Mouse (Mus musculus): Measurements from ENCODE around the gene Ccdc85b. TPM values are rescaled to one million over a fixed set of nuclear protein-coding genes. Genes with fewer than 3 reads are reported as not detected.
A peak's percentile ranks its signal among the peaks of the same experiment; 100 is the strongest.

The Ccdc85b gene
- polyA plus RNA-seq, 1 experiment from 2014 or later, result 11.1 TPM

DNA sequence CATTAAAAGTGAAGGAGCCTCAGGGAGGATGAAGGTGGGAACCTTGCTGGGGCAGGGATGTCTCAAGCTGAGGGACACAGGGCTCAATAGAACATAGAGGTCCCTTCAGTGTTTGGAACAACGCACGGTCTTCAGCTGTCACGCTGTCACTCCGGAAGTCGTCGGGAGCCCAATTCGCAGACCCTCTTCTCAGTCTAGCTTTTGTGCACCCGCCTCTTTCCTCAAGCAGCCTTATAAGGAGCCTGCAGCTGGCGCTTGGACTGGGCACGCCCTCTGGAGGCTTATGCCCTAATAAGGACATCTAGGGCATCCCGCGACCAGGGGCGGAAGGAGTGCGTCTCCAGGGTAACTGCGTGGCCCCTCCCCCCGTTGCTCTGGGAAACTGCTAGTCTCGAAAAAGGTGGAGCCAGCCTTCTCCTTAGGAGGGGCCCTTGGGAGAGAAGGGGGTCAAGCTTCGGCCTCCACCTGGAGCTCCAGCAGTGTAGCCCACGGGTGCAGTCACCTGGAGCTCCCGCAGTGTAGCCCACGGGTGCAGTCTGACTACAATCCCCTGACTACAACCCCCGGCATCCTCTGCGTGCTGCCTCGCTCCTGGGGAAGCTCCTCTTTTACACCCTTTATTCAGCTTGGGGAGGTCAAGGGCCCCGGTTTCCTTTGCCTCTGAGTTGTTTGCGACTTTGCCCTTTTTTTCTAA lies 31.3 kb upstream of the Ccdc85b start:
- H3K4me1 ChIP-seq (replicated peaks), result peaks cover 54% of the 10 kb centered on the region
- H3K27ac ChIP-seq (replicated peaks), result peak overlapping the region; percentile 99
- no peaks in the 10 kb centered on the region for H3K27me3 ChIP-seq
- H3K4me2 ChIP-seq, result peak overlapping the region; percentile 87
- WGBS, result under 1% methylated on average over 26 of the region's 26 CpGs
- peak; percentile 79 for ATAC-seq (ENCODE audit: low read depth)
- peak overlapping the region; percentile 55 for H3K4me3 ChIP-seq
- peak overlapping the region; percentile 77 for H3K9ac ChIP-seq
- H3K36me3 ChIP-seq, result peaks cover 46% of the 10 kb centered on the region
- no peaks in the 10 kb centered on the region for H3K9me3 ChIP-seq

DNA sequence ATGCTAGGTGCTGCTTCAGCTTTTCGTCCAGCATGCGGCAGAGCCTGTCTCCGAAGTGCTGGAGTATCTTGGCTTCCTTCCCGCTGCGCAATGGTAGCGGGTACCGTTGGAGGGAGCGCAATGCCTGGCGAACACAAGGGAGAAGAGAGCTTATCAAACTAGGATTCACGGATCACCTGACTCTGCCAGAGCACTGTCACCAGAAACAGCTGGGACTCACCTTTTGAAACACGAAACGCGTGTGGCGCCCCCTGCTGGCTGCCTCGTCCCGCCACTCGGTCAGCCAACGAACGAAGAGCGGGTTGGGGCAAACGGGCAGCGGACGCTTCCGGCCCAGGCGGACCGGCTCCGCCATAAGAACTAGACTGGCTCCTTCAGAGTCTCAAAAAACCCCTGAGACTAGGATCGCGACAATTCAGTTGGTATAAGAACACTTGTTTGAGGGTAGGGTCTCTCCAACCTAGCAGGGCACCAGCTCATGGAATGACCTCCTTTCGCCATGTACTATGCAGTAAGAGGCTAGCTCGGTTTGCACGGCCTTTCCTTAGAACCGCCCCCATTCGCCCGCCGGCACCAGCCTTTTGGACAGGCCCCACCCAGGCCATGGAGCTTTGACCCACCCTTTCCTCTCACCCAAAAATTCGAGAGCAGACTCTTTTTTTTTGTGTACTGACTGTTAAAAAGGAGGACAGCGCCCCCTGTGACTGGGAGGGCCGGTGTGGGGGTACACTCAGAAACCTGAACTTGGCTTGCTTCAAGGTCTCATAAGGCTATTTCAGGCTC lies 30.3 kb upstream of the Ccdc85b start, which contains the start of gene Mus81:
Gene Mus81 (minus strand): TSS at position 635 of the 783 bp plus-strand sequence.
- peak; percentile 50 for ATAC-seq (ENCODE audit: low read depth)
- H3K36me3 ChIP-seq, result peaks cover 46% of the 10 kb centered on the region
- H3K9me3 ChIP-seq, result no peaks in the 10 kb centered on the region
- H3K9ac ChIP-seq, result peak within 1 kb of the TSS; percentile 77
- no peaks in the 10 kb centered on the region for H3K27me3 ChIP-seq
- H3K4me2 ChIP-seq, result peak within 1 kb of the TSS; percentile 87
- H3K4me3 ChIP-seq, result peak within 1 kb of the TSS; percentile 55
- under 1% methylated on average over 39 of the region's 39 CpGs for WGBS
- peaks cover 49% of the 10 kb centered on the region for H3K4me1 ChIP-seq (replicated peaks)
- peak within 1 kb of the TSS; percentile 99 for H3K27ac ChIP-seq (replicated peaks)

DNA sequence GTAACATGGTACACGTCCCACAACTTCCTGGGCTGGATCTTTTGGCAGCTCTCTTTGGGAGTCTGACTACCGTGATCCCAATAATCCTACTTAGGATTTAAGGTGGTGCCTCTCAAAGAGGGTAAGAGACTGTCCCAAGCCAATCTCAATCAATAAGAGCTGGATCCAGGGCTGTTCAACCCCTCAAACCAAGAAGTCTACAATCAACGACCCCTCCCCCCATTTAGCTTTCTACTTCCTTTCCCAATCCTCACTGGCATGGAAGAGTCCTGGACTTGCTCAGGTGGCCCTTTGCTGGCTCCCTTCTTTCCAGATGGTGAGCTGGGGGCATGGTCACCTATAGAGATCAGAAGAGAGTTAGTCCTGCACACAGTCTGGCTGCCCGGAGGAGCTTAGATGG lies 29.1 kb upstream of the Ccdc85b start:
- H3K4me3 ChIP-seq, result peak overlapping the region; percentile 55; the same call in 1 of the 2 replicates
- no peaks in the 10 kb centered on the region for H3K27me3 ChIP-seq
- H3K9me3 ChIP-seq, result no peaks in the 10 kb centered on the region
- no peak for ATAC-seq (ENCODE audit: low read depth)
- WGBS, result 94% methylated on average over 4 of the region's 4 CpGs
- peaks cover 48% of the 10 kb centered on the region for H3K36me3 ChIP-seq
- H3K9ac ChIP-seq, result peak overlapping the region; percentile 77; the same call in 1 of the 2 replicates
- peaks cover 37% of the 10 kb centered on the region for H3K4me1 ChIP-seq (replicated peaks)
- no peak overlapping the region for H3K27ac ChIP-seq (replicated peaks)
- H3K4me2 ChIP-seq, result peak overlapping the region; percentile 87

DNA sequence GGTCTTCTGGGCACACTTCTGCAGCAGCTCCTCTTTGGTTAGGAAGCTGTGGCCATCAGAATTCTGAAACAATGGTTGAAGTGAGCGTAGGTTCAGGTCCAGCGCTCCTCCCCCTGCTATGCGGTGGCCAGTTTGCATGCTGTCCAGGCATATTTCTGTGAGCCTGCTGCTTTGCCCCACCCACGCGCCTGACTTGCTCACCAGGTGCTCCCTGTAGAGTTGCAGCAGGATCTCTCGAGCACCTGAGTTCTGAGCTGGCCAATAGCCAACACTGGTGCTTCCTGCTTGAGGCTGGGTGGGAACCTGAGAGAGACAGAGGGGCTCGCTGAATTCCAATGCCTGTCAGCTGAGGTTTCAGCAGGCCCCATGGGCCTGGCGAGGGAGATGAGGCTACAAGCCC lies 28.6 kb upstream of the Ccdc85b start:
- H3K4me1 ChIP-seq (replicated peaks), result peaks cover 35% of the 10 kb centered on the region
- no peak overlapping the region for H3K27ac ChIP-seq (replicated peaks)
- peaks cover 53% of the 10 kb centered on the region for H3K36me3 ChIP-seq
- WGBS, result 91% methylated on average over 8 of the region's 8 CpGs
- no peaks in the 10 kb centered on the region for H3K27me3 ChIP-seq
- no peaks in the 10 kb centered on the region for H3K9me3 ChIP-seq
- no peak overlapping the region for H3K9ac ChIP-seq
- ATAC-seq (ENCODE audit: low read depth), result no peak
- no peak overlapping the region for H3K4me2 ChIP-seq
- H3K4me3 ChIP-seq, result no peak overlapping the region

DNA sequence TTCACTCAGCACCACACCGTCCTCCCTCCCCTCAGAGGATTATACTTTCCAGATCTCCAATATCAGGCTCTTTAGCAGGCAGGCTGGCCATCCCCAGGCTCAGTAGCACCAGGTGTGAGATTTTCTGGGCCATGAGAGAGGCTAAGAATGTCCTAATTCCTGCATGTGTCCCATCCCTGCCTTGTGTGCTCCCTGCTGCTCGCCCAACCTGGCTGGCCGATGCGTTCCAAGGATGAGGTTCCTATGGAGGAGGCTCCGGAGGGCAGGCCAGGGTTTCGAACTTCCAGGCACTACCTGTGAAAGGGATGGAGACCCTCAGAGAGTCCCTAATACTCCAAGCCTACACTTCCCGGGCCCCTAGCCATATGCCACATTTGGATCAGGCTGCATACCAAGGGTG lies 28.1 kb upstream of the Ccdc85b start:
- no peak overlapping the region for H3K9ac ChIP-seq

DNA sequence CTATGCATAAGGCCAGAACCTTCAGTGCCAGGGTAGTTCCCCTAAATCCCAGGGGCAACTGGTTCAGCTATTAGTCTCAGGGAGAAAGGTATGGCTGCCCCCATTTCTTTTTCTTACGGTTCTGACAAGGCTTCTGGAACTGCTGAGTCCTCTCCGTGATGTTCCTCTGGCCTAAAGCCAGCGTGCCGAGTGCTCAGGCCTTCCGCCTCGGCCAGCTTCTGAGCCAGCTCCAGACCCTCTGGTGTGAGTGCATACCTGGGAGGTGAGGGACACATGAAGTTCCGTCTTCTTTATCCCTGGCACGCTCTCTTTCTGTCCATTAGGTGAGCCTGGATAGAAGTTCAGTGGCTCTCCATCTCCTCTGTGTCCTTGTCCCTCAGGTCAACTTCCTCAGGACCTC lies 27.7 kb upstream of the Ccdc85b start:
- Histone ChIP-seq H3K4me2 (no peak overlapping the region), H3K9me3 (no peaks in the 10 kb centered on the region), H3K27ac (replicated peaks) (no peak overlapping the region), H3K4me3 (no peak overlapping the region), H3K4me1 (replicated peaks) (peaks cover 35% of the 10 kb centered on the region), H3K36me3 (peaks cover 62% of the 10 kb centered on the region), H3K9ac (0 out of 2 replicates have a peak overlapping the region, but pooled peaks have one; percentile 1), H3K27me3 (no peaks in the 10 kb centered on the region)
- 96% methylated on average over 8 of the region's 8 CpGs for WGBS
- no peak for ATAC-seq (ENCODE audit: low read depth)

More for the DNA sequence above, 28.1 kb upstream of the Ccdc85b start:
- 94% methylated on average over 7 of the region's 7 CpGs for WGBS
- H3K27ac ChIP-seq (replicated peaks), result no peak overlapping the region
- no peak overlapping the region for H3K4me3 ChIP-seq
- no peaks in the 10 kb centered on the region for H3K27me3 ChIP-seq
- no peaks in the 10 kb centered on the region for H3K9me3 ChIP-seq
- H3K4me1 ChIP-seq (replicated peaks), result peaks cover 35% of the 10 kb centered on the region
- no peak overlapping the region for H3K4me2 ChIP-seq
- no peak for ATAC-seq (ENCODE audit: low read depth)
- H3K36me3 ChIP-seq, result peaks cover 58% of the 10 kb centered on the region

DNA sequence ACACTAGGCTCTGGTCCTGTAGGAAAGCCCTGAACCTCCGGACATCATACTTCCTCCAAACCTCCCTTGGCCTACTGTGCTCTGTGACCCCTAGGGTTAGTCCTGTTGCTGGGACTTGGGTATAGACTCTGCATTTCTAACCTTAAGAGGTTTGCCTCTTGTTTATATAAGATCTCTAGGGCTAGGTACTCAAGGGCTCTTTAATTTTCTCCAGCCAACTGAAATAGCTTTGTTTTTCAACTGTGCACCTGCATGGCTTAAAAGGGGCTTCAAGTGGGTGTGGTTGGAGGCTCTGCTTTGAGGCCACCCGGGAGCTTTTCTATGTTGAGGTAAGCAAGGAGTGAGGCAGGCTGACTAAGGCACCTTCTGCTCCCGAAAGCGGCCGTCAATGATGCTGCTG lies 26.8 kb upstream of the Ccdc85b start:
- 92% methylated on average over 5 of the region's 5 CpGs for WGBS
- no peaks in the 10 kb centered on the region for H3K9me3 ChIP-seq
- no peaks in the 10 kb centered on the region for H3K27me3 ChIP-seq
- H3K4me1 ChIP-seq (replicated peaks), result peaks cover 29% of the 10 kb centered on the region
- no peak overlapping the region for H3K27ac ChIP-seq (replicated peaks)
- H3K4me2 ChIP-seq, result no peak overlapping the region
- no peak overlapping the region for H3K4me3 ChIP-seq
- peaks cover 69% of the 10 kb centered on the region for H3K36me3 ChIP-seq
- 0 out of 2 replicates have a peak overlapping the region, but pooled peaks have one; percentile 38 for H3K9ac ChIP-seq
- no peak for ATAC-seq (ENCODE audit: low read depth)

DNA sequence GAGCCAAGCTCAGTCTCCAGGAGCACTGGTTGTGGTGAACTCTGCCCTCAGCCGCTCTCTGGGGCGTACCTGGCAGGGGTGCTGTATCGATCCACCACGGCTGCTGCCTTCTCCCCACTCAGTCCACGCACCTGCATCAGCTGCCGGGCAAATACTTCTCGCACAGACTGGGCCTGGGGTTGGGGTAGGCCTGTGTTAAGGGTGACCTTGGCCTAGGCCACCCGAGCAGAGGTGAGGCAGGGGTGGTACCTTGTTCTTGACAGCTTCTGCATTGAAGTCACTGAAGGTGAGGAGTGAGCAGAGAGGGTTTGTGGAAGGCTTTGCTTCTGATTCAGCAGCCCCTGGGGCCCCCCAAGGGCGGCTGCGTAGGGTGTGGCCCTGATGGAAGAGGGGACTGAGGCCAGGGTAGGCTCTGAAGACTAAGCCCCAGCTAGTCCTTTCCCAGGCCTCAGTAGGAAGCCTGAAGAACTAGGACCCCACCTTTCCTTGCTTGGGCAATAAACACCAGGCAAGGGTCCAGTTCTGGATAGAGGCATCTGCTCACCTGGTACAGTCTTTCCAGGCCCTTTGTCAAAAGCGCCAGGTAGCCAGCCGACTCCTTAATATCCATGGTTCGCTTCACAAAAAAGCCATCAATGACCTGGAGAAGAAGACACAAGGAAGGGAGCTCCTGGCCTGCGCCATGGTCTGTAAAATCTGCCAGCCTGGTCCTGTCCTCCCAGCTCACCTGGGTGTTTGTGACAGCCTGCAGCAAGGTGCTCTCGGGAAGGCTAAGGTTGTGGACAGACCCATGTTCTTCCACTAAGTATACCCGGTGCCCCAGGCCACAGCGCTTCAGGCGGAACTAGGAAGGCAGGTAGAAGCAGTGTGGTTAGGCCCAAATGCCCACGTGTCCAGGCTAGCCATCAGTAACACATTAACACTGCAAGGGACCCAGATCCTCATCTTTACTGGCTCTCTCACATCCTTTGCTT lies 26.0 kb upstream of the Ccdc85b start:
- H3K36me3 ChIP-seq, result peaks cover 77% of the 10 kb centered on the region

DNA sequence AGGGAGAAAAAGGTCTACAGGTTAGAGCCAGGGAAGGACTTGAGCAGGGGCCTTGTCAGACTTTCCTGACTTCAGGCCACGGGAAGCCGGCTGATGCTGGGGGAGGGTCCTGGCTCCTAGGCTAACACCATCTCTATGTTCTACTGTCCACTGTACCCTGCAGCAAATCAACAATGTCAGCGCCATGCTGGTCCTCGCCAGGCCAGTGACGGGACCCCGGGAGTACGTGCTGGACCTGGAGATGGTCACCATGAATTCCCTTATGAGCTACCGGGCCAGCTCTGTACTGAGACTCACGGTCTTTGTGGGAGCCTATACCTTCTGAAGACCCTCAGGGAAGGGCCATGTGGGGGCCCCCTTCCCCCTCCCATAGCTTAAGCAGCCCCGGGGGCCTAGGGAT lies 23.7 kb upstream of the Ccdc85b start:
- H3K4me3 ChIP-seq, result no peak overlapping the region
- no peak overlapping the region for H3K4me2 ChIP-seq
- 93% methylated on average over 10 of the region's 10 CpGs for WGBS

More for the DNA sequence above, 26.0 kb upstream of the Ccdc85b start:
- Histone ChIP-seq H3K4me2 (no peak overlapping the region), H3K27me3 (no peaks in the 10 kb centered on the region), H3K4me1 (replicated peaks) (peaks cover 21% of the 10 kb centered on the region), H3K27ac (replicated peaks) (no peak overlapping the region), H3K9ac (no peak overlapping the region), H3K4me3 (no peak overlapping the region), H3K9me3 (no peaks in the 10 kb centered on the region)
- ATAC-seq (ENCODE audit: low read depth), result no peak
- WGBS, result 96% methylated on average over 19 of the region's 19 CpGs

DNA sequence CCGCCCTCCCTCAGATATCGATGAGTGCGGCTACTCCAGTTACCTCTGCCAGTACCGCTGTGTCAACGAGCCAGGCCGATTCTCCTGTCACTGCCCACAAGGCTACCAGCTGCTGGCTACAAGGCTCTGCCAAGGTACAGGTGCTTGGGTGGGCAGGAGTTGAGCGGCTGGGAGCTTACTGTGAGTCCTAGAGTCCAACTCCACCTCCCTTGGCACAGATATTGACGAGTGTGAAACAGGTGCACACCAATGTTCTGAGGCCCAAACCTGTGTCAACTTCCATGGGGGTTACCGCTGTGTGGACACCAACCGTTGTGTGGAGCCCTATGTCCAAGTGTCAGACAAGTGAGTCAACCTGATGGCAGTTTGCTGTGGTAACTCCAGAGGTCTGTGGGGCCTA lies 22.3 kb upstream of the Ccdc85b start:
- H3K4me2 ChIP-seq, result no peak overlapping the region
- no peak overlapping the region for H3K9ac ChIP-seq
- H3K27me3 ChIP-seq, result no peaks in the 10 kb centered on the region
- peaks cover 27% of the 10 kb centered on the region for H3K4me1 ChIP-seq (replicated peaks)
- no peak overlapping the region for H3K4me3 ChIP-seq
- no peak overlapping the region for H3K27ac ChIP-seq (replicated peaks)
- peaks cover 66% of the 10 kb centered on the region for H3K36me3 ChIP-seq
- H3K9me3 ChIP-seq, result no peaks in the 10 kb centered on the region
- 92% methylated on average over 10 of the region's 10 CpGs for WGBS
- ATAC-seq (ENCODE audit: low read depth), result no peak

More for the DNA sequence above, 23.7 kb upstream of the Ccdc85b start:
- no peaks in the 10 kb centered on the region for H3K9me3 ChIP-seq
- H3K36me3 ChIP-seq, result peaks cover 80% of the 10 kb centered on the region
- no peak for ATAC-seq (ENCODE audit: low read depth)
- H3K9ac ChIP-seq, result no peak overlapping the region
- peaks cover 20% of the 10 kb centered on the region for H3K4me1 ChIP-seq (replicated peaks)
- H3K27me3 ChIP-seq, result no peaks in the 10 kb centered on the region
- H3K27ac ChIP-seq (replicated peaks), result no peak overlapping the region

DNA sequence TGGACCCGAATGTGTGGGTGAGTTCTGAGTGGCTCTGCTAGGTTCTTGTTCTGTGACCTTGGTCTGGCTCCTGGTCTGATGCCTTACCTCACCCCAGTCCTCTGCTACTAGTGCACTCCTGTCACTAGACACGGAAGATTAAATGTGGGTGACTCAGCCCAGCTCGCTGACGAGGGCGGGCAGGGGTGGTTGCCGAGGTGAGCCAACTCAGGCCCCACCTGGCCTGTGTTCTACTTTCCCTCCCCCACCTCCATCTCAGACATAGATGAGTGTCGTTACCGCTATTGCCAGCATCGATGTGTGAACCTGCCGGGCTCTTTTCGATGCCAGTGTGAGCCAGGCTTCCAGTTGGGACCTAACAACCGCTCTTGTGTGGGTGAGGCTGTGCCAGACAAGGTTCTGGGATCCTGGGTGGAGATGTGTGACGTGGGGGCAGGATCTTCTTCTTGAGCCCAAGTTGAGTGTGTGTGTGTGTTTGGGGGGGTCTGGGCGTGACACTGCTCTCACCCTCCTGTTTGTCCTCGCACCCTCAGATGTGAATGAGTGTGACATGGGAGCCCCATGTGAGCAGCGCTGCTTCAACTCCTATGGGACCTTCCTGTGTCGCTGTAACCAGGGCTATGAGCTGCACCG lies 20.1 kb upstream of the Ccdc85b start:
- no peaks in the 10 kb centered on the region for H3K9me3 ChIP-seq
- 90% methylated on average over 18 of the region's 18 CpGs for WGBS
- ATAC-seq (ENCODE audit: low read depth), result no peak
- H3K4me3 ChIP-seq, result no peak overlapping the region
- no peak overlapping the region for H3K4me2 ChIP-seq
- H3K4me1 ChIP-seq (replicated peaks), result peaks cover 40% of the 10 kb centered on the region
- H3K27me3 ChIP-seq, result no peaks in the 10 kb centered on the region
- no peak overlapping the region for H3K9ac ChIP-seq
- no peak overlapping the region for H3K27ac ChIP-seq (replicated peaks)
- H3K36me3 ChIP-seq, result peaks cover 44% of the 10 kb centered on the region
